Mouse (Mus musculus): ENCODE measurements around the gene Pcnx3. TPM values are rescaled to one million over a fixed set of nuclear protein-coding genes. Genes with fewer than 3 reads are reported as not detected.

Gene Pcnx3
- polyA plus RNA-seq, 1 experiment = 67.4 TPM

DNA sequence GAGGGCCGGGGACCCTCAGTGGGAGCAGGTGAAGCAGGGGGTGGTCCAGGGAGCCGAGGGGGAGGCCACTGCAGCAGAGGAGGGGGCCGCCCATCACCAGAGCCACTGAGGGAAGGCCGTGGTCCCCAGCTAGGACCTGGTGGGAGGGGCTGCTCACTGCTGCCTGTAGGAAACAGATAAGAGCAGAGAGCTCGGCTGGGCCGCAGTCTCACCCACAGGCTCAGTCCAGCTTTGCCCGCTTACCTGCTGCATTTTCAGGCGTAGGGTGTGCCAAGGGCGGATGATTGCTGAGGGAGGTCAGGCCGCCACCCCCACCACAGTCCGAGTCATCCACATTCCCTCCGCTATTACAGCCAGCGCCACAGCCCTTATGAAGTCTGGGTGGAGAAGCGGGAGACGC is 23.2 kb downstream of the Pcnx3 start:
- no peak overlapping the region for H3K27ac ChIP-seq (ENCODE audit: control insufficient read depth, insufficient read depth, low read depth, low read length)
- peaks cover 13% of the 10 kb centered on the region for H3K4me1 ChIP-seq (ENCODE audit: control insufficient read depth, insufficient read depth, low read length)
- no peaks in the 10 kb centered on the region for H3K27me3 ChIP-seq (ENCODE audit: control insufficient read depth, insufficient read depth, low read length)
- H3K36me3 ChIP-seq (ENCODE audit: control insufficient read depth, insufficient read depth, low read length) = peaks cover 3% of the 10 kb centered on the region; the same call in 1 of the 2 replicates
- no peak for TF ChIP-seq CTCF (IDR thresholded peaks at IDR 0.05; ENCODE audit: control insufficient read depth, insufficient read depth, insufficient replicate concordance, low read depth, low read length)
- no peak for TF ChIP-seq POLR2A (IDR thresholded peaks at IDR 0.05; ENCODE audit: control insufficient read depth, low read depth, low read length)
- H3K4me3 ChIP-seq (ENCODE audit: control insufficient read depth, low read depth, low read length) = no peak overlapping the region

- TF ChIP-seq POLR2A (IDR thresholded peaks at IDR 0.05; ENCODE audit: control insufficient read depth, low read depth, low read length) (no peak), CTCF (IDR thresholded peaks at IDR 0.05; ENCODE audit: control insufficient read depth, insufficient read depth, insufficient replicate concordance, low read depth, low read length) (no peak)
- peaks cover 3% of the 10 kb centered on the region; the same call in 1 of the 2 replicates for H3K36me3 ChIP-seq (ENCODE audit: control insufficient read depth, insufficient read depth, low read length)
- no peak overlapping the region for H3K27ac ChIP-seq (ENCODE audit: control insufficient read depth, insufficient read depth, low read depth, low read length)
- H3K4me3 ChIP-seq (ENCODE audit: control insufficient read depth, low read depth, low read length) = no peak overlapping the region
- peaks cover 13% of the 10 kb centered on the region for H3K4me1 ChIP-seq (ENCODE audit: control insufficient read depth, insufficient read depth, low read length)
- no peaks in the 10 kb centered on the region for H3K27me3 ChIP-seq (ENCODE audit: control insufficient read depth, insufficient read depth, low read length)
Measured at GRCm38 (mm10) chr19:5664669-5665257, 23.9 kb downstream of the Pcnx3 start.

DNA sequence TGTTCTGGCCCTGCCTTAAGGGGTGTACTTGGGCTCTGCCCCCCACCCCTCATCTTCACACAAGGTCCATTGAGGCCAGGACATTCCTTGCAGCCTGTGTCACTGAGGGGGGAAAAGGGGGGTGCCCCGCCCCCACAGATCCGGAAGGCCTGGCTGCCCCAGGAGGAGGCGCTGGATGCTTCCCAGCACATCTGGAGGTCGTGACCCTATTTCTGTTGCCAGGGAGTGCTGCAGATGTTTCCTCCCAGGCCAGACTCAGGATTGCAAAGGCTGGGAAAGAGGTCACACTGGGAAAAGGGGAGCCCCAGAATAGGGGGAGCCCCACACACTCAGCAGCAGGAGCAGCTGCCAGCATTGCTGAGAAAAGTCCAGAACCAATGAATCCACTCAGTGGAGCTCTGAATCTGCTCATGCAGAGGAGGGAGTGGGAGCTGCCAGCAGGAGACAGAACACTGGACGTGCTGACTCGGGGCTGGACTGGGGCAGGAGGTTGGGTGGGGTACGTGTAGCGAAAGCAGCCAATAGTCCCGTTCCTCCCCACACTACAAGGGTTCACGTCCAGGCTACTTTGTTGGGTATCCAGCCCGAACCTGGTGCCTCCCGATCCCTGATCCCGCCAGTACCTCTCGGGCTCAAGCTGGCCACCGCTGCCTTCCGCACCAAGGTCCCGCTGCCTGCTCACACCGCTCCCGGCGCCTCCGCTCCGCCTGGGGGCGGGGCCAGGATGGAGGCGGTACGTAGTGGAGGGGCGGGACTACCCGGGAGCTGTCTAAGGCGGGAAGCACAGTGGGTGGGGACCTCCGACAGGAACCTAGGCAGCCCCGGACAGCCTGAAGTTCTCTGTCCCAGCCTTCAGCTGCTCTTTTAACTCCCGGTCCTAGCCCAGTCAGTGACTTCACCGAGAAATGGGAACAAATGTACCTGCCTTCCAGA is 25.5 kb downstream of the Pcnx3 start, which contains the start of gene Sipa1:
Sipa1 (minus strand) TSS at position 727 of the 933 bp plus-strand sequence.
- peak within 1 kb of the TSS; percentile 76 for H3K27ac ChIP-seq (ENCODE audit: control insufficient read depth, insufficient read depth, low read depth, low read length)
- peaks cover 18% of the 10 kb centered on the region for H3K4me1 ChIP-seq (ENCODE audit: control insufficient read depth, insufficient read depth, low read length)
- H3K36me3 ChIP-seq (ENCODE audit: control insufficient read depth, insufficient read depth, low read length) = peaks cover 3% of the 10 kb centered on the region; the same call in 1 of the 2 replicates
- peak within 1 kb of the TSS; percentile 77 for H3K4me3 ChIP-seq (ENCODE audit: control insufficient read depth, low read depth, low read length)
- TF ChIP-seq CTCF (IDR thresholded peaks at IDR 0.05; ENCODE audit: control insufficient read depth, insufficient read depth, insufficient replicate concordance, low read depth, low read length) (no peak), POLR2A (IDR thresholded peaks at IDR 0.05; ENCODE audit: control insufficient read depth, low read depth, low read length) (peak; percentile 46)
- H3K27me3 ChIP-seq (ENCODE audit: control insufficient read depth, insufficient read depth, low read length) = no peaks in the 10 kb centered on the region

- Histone ChIP-seq H3K4me3 (ENCODE audit: control insufficient read depth, low read depth, low read length) (no peak overlapping the region), H3K4me1 (ENCODE audit: control insufficient read depth, insufficient read depth, low read length) (peaks cover 18% of the 10 kb centered on the region), H3K27ac (ENCODE audit: control insufficient read depth, insufficient read depth, low read depth, low read length) (no peak overlapping the region), H3K27me3 (ENCODE audit: control insufficient read depth, insufficient read depth, low read length) (no peaks in the 10 kb centered on the region), H3K36me3 (ENCODE audit: control insufficient read depth, insufficient read depth, low read length) (peaks cover 3% of the 10 kb centered on the region; the same call in 1 of the 2 replicates)
- TF ChIP-seq POLR2A (IDR thresholded peaks at IDR 0.05; ENCODE audit: control insufficient read depth, low read depth, low read length) = no peak
Measured at GRCm38 (mm10) chr19:5662310-5662709, 26.4 kb downstream of the Pcnx3 start.

DNA sequence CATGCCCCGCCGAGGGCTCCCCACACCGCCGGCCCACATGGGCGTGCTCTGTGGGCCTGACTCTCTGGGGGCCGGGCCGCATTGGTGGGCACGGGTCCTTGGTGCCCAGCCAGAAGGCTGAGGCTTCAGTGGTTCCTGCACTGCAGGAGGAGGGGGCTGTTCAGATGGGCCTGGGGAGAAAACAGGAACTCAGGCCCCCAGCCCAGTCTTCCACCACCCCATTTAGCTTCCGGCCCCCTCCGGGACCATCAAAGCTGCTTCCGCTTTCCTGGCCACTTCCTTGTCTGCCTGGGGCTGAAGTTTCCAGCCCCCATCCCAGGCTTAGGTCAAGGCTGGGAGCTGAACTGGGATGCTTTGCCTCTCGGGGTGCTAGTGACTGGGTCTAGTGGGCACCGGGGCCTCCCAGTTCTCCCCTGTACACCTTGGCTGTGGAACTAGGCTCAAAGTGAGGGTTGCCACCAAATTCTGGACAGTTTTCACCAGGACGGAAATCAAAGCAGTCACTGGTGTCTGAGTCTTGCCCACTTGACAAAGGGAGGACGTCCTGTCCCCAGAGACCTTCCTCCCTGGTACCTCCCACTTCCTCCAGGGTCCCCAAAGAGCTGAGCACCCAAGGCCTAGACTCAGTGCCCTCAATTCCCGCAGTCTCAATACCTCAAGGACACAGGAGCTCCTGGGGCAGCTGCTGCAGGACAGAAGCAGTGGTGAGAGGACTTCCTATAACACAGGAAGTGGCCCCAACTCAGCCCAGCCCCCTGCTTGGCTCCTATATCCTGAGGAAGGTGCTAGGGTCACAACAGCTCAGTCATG is 27.6 kb downstream of the Pcnx3 start:
- Histone ChIP-seq H3K36me3 (ENCODE audit: control insufficient read depth, insufficient read depth, low read length) (peaks cover 3% of the 10 kb centered on the region; the same call in 1 of the 2 replicates), H3K4me3 (ENCODE audit: control insufficient read depth, low read depth, low read length) (no peak overlapping the region), H3K4me1 (ENCODE audit: control insufficient read depth, insufficient read depth, low read length) (peaks cover 18% of the 10 kb centered on the region), H3K27me3 (ENCODE audit: control insufficient read depth, insufficient read depth, low read length) (no peaks in the 10 kb centered on the region), H3K27ac (ENCODE audit: control insufficient read depth, insufficient read depth, low read depth, low read length) (no peak overlapping the region)
- TF ChIP-seq CTCF (IDR thresholded peaks at IDR 0.05; ENCODE audit: control insufficient read depth, insufficient read depth, insufficient replicate concordance, low read depth, low read length) (no peak), POLR2A (IDR thresholded peaks at IDR 0.05; ENCODE audit: control insufficient read depth, low read depth, low read length) (no peak)

DNA sequence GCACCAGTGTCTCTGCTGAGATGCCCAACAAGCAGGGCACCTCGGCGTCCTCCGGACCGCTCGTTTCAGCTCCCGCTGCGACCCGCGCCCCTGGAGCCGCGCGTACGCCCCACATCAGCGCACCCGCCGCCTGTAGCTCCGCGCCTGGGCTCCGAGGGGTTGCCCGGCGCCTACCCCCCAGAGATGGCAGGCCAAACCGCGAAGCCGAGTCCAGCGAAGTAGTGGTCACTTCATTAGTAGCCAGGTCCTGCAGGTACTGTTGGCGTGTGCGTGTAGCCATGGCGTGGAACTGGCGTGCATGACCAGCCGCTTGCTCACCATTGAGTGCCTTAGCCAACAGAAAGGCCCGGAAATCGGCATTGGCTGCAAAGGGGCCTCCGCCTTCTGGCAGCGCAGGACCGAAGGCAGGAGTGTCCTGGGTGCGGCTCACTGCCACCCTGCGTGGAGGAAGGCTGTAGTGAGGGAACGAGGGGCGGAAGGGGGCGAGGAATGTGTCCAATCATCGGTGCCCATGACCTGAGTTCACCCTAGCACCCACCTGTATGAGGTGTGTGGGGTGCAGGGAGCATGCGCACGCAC is 33.9 kb downstream of the Pcnx3 start:
- Histone ChIP-seq H3K4me3 (ENCODE audit: control insufficient read depth, low read depth, low read length) (peak overlapping the region; percentile 56), H3K27me3 (ENCODE audit: control insufficient read depth, insufficient read depth, low read length) (no peaks in the 10 kb centered on the region), H3K4me1 (ENCODE audit: control insufficient read depth, insufficient read depth, low read length) (peaks cover 28% of the 10 kb centered on the region), H3K36me3 (ENCODE audit: control insufficient read depth, insufficient read depth, low read length) (no peaks in the 10 kb centered on the region), H3K27ac (ENCODE audit: control insufficient read depth, insufficient read depth, low read depth, low read length) (no peak overlapping the region)
- no peak for TF ChIP-seq CTCF (IDR thresholded peaks at IDR 0.05; ENCODE audit: control insufficient read depth, insufficient read depth, insufficient replicate concordance, low read depth, low read length)
- TF ChIP-seq POLR2A (IDR thresholded peaks at IDR 0.05; ENCODE audit: control insufficient read depth, low read depth, low read length) = no peak
